In genomic region chr15:81772431-81773120, GRCm38 (mm10) we compare ENCODE assay signal across 17 mouse cellular contexts. TPM values are rescaled to one million over a fixed set of nuclear protein-coding genes. Genes with fewer than 3 reads are reported as not detected.
DNase-seq lines count a peak whose midpoint lies in the region; ATAC-seq lines count a peak whose summit lies in the region.
"Had no signal": no experiment of that assay in that cellular context is flagged by ENCODE, and none has a peak within 500 bp of the region (broad histone marks: within the 10 kb centered on the region; RNA-seq: fewer than 3 reads in every experiment).

No protein-coding gene starts in this region.

- no peak overlapping the region for H3K9ac ChIP-seq in kidney, embryonic 15.5 days
- no peak overlapping the region for H3K9ac ChIP-seq in limb, embryonic 11.5 days (ENCODE audit: low read length)
- no peak overlapping the region for H3K9ac ChIP-seq in forebrain, embryonic 16.5 days (replicated peaks; ENCODE audit: low read depth, low read length)
- H3K9ac ChIP-seq: midbrain, embryonic 13.5 days had no signal

- no peaks in the 10 kb centered on the region for H3K27me3 ChIP-seq in kidney, embryonic 15.5 days
- H3K27me3 ChIP-seq in embryonic facial prominence, embryonic 10.5 days (replicated peaks; ENCODE audit: low read depth, poor library complexity, severe bottlenecking), result no peaks in the 10 kb centered on the region
- H3K27me3 ChIP-seq in limb, embryonic 11.5 days (ENCODE audit: control insufficient read depth, insufficient read depth, low read length), result no peaks in the 10 kb centered on the region
- no peaks in the 10 kb centered on the region for H3K27me3 ChIP-seq in forebrain, embryonic 16.5 days (replicated peaks; ENCODE audit: control insufficient read depth, insufficient read depth, low read length)
- H3K27me3 ChIP-seq: midbrain, embryonic 13.5 days had no signal

- peak overlapping the region; percentile 39 for H3K27ac ChIP-seq in kidney, embryonic 15.5 days
- H3K27ac ChIP-seq in embryonic facial prominence, embryonic 10.5 days (replicated peaks), result peak overlapping the region; percentile 16; the same call in 1 of the 2 replicates
- H3K27ac ChIP-seq in limb, embryonic 11.5 days (replicated peaks; ENCODE audit: low read depth, low read length), result no peak overlapping the region
- H3K27ac ChIP-seq in forebrain, embryonic 16.5 days (ENCODE audit: low read length), result no peak overlapping the region
- H3K27ac ChIP-seq: hindbrain, postnatal 0 days; midbrain, embryonic 13.5 days had no signal

- H3K4me1 ChIP-seq in kidney, embryonic 15.5 days, result peaks cover 12% of the 10 kb centered on the region; the same call in 1 of the 2 replicates
- H3K4me1 ChIP-seq in embryonic facial prominence, embryonic 10.5 days, result peaks cover 31% of the 10 kb centered on the region
- H3K4me1 ChIP-seq in limb, embryonic 11.5 days (ENCODE audit: control insufficient read depth, insufficient read depth, low read length), result no peaks in the 10 kb centered on the region
- H3K4me1 ChIP-seq in forebrain, embryonic 16.5 days (replicated peaks; ENCODE audit: control insufficient read depth, insufficient read depth, low read length), result no peaks in the 10 kb centered on the region
- H3K4me1 ChIP-seq: midbrain, embryonic 13.5 days had no signal

- H3K36me3 ChIP-seq in kidney, embryonic 15.5 days, result peaks cover 90% of the 10 kb centered on the region
- H3K36me3 ChIP-seq in embryonic facial prominence, embryonic 10.5 days (replicated peaks), result peaks cover 99% of the 10 kb centered on the region
- H3K36me3 ChIP-seq in limb, embryonic 11.5 days (ENCODE audit: control insufficient read depth, insufficient read depth, low read length), result peaks cover 27% of the 10 kb centered on the region
- H3K36me3 ChIP-seq in forebrain, embryonic 16.5 days (ENCODE audit: control insufficient read depth, insufficient read depth), result peaks cover 56% of the 10 kb centered on the region

- no peak for ATAC-seq in kidney, embryonic 15.5 days (replicated peaks; ENCODE audit: low FRiP score)
- no peak for ATAC-seq in limb, embryonic 11.5 days (ENCODE audit: insufficient number of reproducible peaks, low FRiP score, low TSS enrichment, low read depth)
- ATAC-seq in forebrain, embryonic 16.5 days, result no peak
- ATAC-seq: hindbrain, postnatal 0 days; midbrain, embryonic 13.5 days had no signal

- H3K4me2 ChIP-seq in kidney, embryonic 15.5 days, result no peak overlapping the region
- no peak overlapping the region for H3K4me2 ChIP-seq in limb, embryonic 11.5 days (ENCODE audit: low read depth, severe bottlenecking)
- no peak overlapping the region for H3K4me2 ChIP-seq in forebrain, embryonic 16.5 days (ENCODE audit: low read length)
- H3K4me2 ChIP-seq: midbrain, embryonic 13.5 days had no signal

- DNase-seq in adrenal gland, postnatal 10 days, result peak; percentile 42
- DNase-seq in adrenal gland, adult (ENCODE audit: inconsistent age in 2 of 2, low spot score in 1 of 2), result no peak
- DNase-seq in kidney, adult 18-20 months, result no peak
- peak; percentile 65 for DNase-seq in embryonic facial prominence, embryonic 10.5 days (ENCODE audit: low spot score)
- peak; percentile 26 for DNase-seq in limb, embryonic 11.5 days (ENCODE audit: low spot score)
- no peak for DNase-seq in thymus, postnatal 10 days (ENCODE audit: low spot score in 2 of 2)
- DNase-seq: adrenal gland, postnatal 36 days; cerebellum, postnatal 10 days; gastrocnemius, postnatal 14 days; left cerebral cortex, postnatal 4 days; lung, adult 2 months; lung, postnatal 4 days had no signal

- WGBS in kidney, embryonic 15.5 days, result 52% methylated on average over 20 of the region's 20 CpGs
- WGBS in embryonic facial prominence, embryonic 10.5 days, result 55% methylated on average over 20 of the region's 20 CpGs
- WGBS in limb, embryonic 11.5 days, result 65% methylated on average over 20 of the region's 20 CpGs
- 89% methylated on average over 20 of the region's 20 CpGs for WGBS in forebrain, embryonic 16.5 days

- no peaks in the 10 kb centered on the region for H3K9me3 ChIP-seq in kidney, embryonic 15.5 days (replicated peaks)
- no peaks in the 10 kb centered on the region for H3K9me3 ChIP-seq in embryonic facial prominence, embryonic 10.5 days
- no peaks in the 10 kb centered on the region for H3K9me3 ChIP-seq in limb, embryonic 11.5 days (ENCODE audit: control insufficient read depth, low read length)
- H3K9me3 ChIP-seq in forebrain, embryonic 16.5 days (ENCODE audit: control insufficient read depth, low read length), result no peaks in the 10 kb centered on the region
- H3K9me3 ChIP-seq: midbrain, embryonic 13.5 days had no signal

- H3K4me3 ChIP-seq in kidney, embryonic 15.5 days (replicated peaks), result no peak overlapping the region
- no peak overlapping the region for H3K4me3 ChIP-seq in embryonic facial prominence, embryonic 10.5 days
- H3K4me3 ChIP-seq in limb, embryonic 11.5 days (ENCODE audit: low read depth, low read length), result no peak overlapping the region
- H3K4me3 ChIP-seq in forebrain, embryonic 16.5 days (replicated peaks; ENCODE audit: low read length), result no peak overlapping the region
- H3K4me3 ChIP-seq: midbrain, embryonic 13.5 days; myocyte had no signal

RNA-seq across cellular contexts. Expression of gene Rangap1, which starts 27.2 kb away (rescaled TPM):
- 10 to 100 TPM; 48.5 to 49.2 TPM for total RNA-seq in adrenal gland, postnatal 10 days (2021)
- polyA plus RNA-seq in kidney, embryonic 15.5 days (2015; fragmentation: Nextera tagmentation; extraction: Ambion mirVana), result 99.1 and 106 TPM in 2 replicates
- polyA plus RNA-seq in embryonic facial prominence, embryonic 10.5 days (2016; fragmentation: Nextera tagmentation; extraction: Ambion mirVana), result 161 and 173 TPM in 2 replicates
- 125 and 129 TPM in 2 replicates for polyA plus RNA-seq in limb, embryonic 11.5 days (2014; fragmentation: Nextera tagmentation; extraction: Ambion mirVana)
- polyA plus RNA-seq in forebrain, embryonic 16.5 days (2015; fragmentation: Nextera tagmentation; extraction: Ambion mirVana), result 123 and 143 TPM in 2 replicates

RNA-seq across cellular contexts. Expression of gene Zc3h7b, which starts 27.7 kb away (rescaled TPM):
- total RNA-seq in adrenal gland, postnatal 10 days (2021), result 10 to 100 TPM; 73.2 to 78.2 TPM
- polyA plus RNA-seq in kidney, embryonic 15.5 days (2015; fragmentation: Nextera tagmentation; extraction: Ambion mirVana), result 34.8 and 37.4 TPM in 2 replicates
- 50.3 and 52.0 TPM in 2 replicates for polyA plus RNA-seq in embryonic facial prominence, embryonic 10.5 days (2016; fragmentation: Nextera tagmentation; extraction: Ambion mirVana)
- polyA plus RNA-seq in limb, embryonic 11.5 days (2014; fragmentation: Nextera tagmentation; extraction: Ambion mirVana), result 53.9 and 57.9 TPM in 2 replicates
- polyA plus RNA-seq in forebrain, embryonic 16.5 days (2015; fragmentation: Nextera tagmentation; extraction: Ambion mirVana), result 58.6 and 59.1 TPM in 2 replicates

RNA-seq across cellular contexts. Expression of gene Tef, which starts 29.6 kb away (rescaled TPM):
- 10 to 100 TPM; 68.4 to 74.1 TPM for total RNA-seq in adrenal gland, postnatal 10 days (2021)
- 23.9 and 26.5 TPM in 2 replicates for polyA plus RNA-seq in kidney, embryonic 15.5 days (2015; fragmentation: Nextera tagmentation; extraction: Ambion mirVana)
- 15.9 and 16.0 TPM in 2 replicates for polyA plus RNA-seq in embryonic facial prominence, embryonic 10.5 days (2016; fragmentation: Nextera tagmentation; extraction: Ambion mirVana)
- 13.7 and 14.6 TPM in 2 replicates for polyA plus RNA-seq in limb, embryonic 11.5 days (2014; fragmentation: Nextera tagmentation; extraction: Ambion mirVana)
- polyA plus RNA-seq in forebrain, embryonic 16.5 days (2015; fragmentation: Nextera tagmentation; extraction: Ambion mirVana), result 32.7 and 33.3 TPM in 2 replicates

Comparison
In these comparisons a context has a peak if more than half of its experiments do, and no peak if none do; other contexts are left out.
1. DNase-seq: peak in adrenal gland, postnatal 10 days (single experiment), embryonic facial prominence, embryonic 10.5 days (single experiment) and limb, embryonic 11.5 days (single experiment); none in adrenal gland, adult (0 of 2), kidney, adult 18-20 months (single experiment) and thymus, postnatal 10 days (0 of 2).
2. H3K27ac ChIP-seq: peak in kidney, embryonic 15.5 days (single experiment) and embryonic facial prominence, embryonic 10.5 days (single experiment); none in limb, embryonic 11.5 days (single experiment) and forebrain, embryonic 16.5 days (single experiment).